Mouse (Mus musculus): ENCODE results near the gene Ncf4. TPM values are rescaled to one million over a fixed set of nuclear protein-coding genes. Genes with fewer than 3 reads are reported as not detected.
"Not testable (repeated sequence)": the region's sequence is repeated elsewhere in the genome, so short reads cannot be mapped to it uniquely, and the experiment has no call there.

Ncf4 gene
- polyA plus RNA-seq, 1 experiment from 2014 or later = 1.1 TPM

DNA sequence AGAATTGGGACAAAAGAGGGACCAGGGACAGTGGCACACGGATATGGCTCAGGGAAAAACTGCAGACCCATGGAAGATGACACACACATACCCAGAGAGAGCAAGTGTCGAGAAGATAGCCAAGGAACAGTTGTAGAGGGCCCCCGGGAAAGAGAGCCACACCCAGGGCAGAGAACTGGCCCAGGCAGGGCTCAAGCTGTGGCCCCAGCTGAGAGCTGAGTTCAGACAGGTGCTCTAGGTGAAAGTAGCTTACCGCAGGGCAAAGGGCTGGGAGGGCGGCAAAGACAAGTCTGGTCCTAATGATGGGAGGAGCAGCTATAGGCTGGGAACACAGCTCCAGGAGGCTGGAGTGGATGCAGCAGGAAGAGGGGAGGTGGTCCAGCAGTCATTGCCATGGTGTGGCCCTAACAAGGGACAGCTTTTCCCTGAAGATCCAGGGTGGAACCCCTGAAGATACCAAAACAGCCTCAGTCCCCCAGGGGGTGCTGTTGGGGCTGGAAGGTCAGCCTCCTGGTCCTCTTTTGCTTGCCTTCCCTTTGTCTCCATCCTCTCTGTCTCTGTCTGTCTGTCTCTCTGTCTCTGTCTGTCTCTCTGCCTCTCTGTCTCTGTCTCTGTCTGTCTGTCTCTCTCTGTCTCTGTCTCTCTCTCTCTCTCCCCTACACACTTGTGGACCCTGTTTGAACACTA, 9.6 kb upstream of the Ncf4 start:
- Histone ChIP-seq H3K27me3 (no peaks in the 10 kb centered on the region), H3K9ac (replicated peaks) (no peak overlapping the region), H3K36me3 (no peaks in the 10 kb centered on the region), H3K4me3 (no peak overlapping the region), H3K27ac (replicated peaks) (no peak overlapping the region), H3K4me1 (no peaks in the 10 kb centered on the region), H3K9me3 (no peaks in the 10 kb centered on the region), H3K4me2 (replicated peaks) (no peak overlapping the region)
- no peak for ATAC-seq (replicated peaks)
- WGBS = 83% methylated on average over 5 of the region's 5 CpGs

DNA sequence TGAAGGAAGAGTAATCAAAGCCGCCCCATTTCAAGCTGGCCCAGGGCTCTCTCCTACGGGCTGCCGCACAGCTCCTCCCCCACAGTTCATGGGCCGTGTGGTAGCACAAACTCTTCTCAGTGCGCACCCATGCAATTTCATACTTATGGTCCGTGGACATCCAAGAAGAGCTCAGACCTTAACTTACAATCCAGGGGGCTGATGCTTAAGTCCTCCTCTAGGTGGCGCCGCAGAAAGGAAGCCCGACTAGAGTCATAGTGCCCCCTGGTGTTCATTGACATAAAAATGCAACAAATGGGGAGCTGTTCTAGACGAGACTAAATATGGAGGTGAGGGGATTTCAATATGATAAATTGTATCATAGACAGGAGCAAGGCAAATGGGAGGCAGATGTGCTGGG, 5.1 kb upstream of the Ncf4 start:
- no peaks in the 10 kb centered on the region for H3K9me3 ChIP-seq
- no peak for ATAC-seq (replicated peaks)
- H3K36me3 ChIP-seq = no peaks in the 10 kb centered on the region
- no peaks in the 10 kb centered on the region for H3K4me1 ChIP-seq
- no peak overlapping the region for H3K4me2 ChIP-seq (replicated peaks)
- no peak overlapping the region for H3K9ac ChIP-seq (replicated peaks)
- no peak overlapping the region for H3K4me3 ChIP-seq
- 26% methylated on average over 10 of the region's 10 CpGs for WGBS
- no peak overlapping the region for H3K27ac ChIP-seq (replicated peaks)
- no peaks in the 10 kb centered on the region for H3K27me3 ChIP-seq

DNA sequence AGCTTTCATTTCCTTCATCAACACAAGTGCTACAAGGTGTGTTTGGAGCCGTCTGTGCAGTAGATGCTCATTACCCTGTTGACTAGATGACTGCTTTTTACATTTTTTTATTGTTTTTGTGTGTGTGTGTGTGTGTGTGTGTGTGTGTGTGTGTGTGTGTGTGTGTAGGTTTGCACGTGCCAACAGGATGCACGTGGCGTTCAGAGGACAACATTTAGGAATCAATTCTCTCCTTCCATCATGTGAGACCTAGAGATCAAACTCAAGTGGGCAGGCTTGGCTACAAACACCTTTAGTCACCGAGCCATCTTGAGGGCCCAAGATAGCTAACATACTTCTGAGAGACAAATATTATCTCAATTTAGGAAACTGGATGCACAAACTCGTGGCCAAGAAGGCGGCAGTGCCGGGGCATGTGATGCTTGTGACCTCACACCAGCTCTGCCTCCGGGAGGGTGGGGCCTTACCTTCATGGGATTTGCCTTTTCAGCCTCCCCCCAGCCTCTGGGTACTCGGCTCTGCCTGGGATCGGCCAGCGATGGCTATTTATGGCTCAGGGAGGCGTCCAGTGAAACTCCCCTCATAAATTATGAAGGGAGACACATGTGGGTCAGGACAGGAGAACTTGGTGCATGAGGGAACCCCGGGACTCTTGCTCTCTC, 4.5 kb upstream of the Ncf4 start:
- ATAC-seq (replicated peaks) = no peak
- no peaks in the 10 kb centered on the region for H3K4me1 ChIP-seq

DNA sequence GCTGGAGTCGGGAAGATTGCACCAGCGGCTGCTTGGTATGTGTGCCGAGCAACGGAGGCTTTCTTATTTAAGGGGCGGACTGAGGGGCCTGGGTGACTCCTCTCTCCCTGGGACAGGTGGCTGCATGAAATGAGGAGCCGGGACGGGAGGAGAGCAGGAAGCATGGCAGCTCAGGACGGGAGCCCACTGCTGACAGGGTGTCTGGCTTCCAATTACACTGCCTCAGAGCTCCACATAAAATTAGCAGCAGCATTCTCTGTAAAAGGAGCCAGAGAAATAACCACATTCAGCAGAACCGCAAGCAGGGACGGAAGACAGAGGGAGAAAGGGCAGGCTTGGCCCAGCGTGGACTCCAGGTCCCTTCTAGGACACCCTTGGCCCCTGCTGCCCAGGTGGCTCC, 3.3 kb upstream of the Ncf4 start:
- H3K27me3 ChIP-seq = no peaks in the 10 kb centered on the region
- no peak overlapping the region for H3K9ac ChIP-seq (replicated peaks)
- H3K4me3 ChIP-seq = no peak overlapping the region
- no peaks in the 10 kb centered on the region for H3K9me3 ChIP-seq
- no peak overlapping the region for H3K4me2 ChIP-seq (replicated peaks)
- H3K36me3 ChIP-seq = no peaks in the 10 kb centered on the region
- WGBS = 53% methylated on average over 11 of the region's 11 CpGs
- H3K27ac ChIP-seq (replicated peaks) = no peak overlapping the region
- H3K4me1 ChIP-seq = no peaks in the 10 kb centered on the region
- ATAC-seq (replicated peaks) = no peak

More for the DNA sequence above, 4.5 kb upstream of the Ncf4 start:
- no peak overlapping the region for H3K4me2 ChIP-seq (replicated peaks)
- no peaks in the 10 kb centered on the region for H3K36me3 ChIP-seq
- no peak overlapping the region for H3K9ac ChIP-seq (replicated peaks)
- 85% methylated on average over 14 of the region's 14 CpGs for WGBS
- no peaks in the 10 kb centered on the region for H3K27me3 ChIP-seq
- no peak overlapping the region for H3K27ac ChIP-seq (replicated peaks)
- H3K4me3 ChIP-seq = no peak overlapping the region
- H3K9me3 ChIP-seq = no peaks in the 10 kb centered on the region

DNA sequence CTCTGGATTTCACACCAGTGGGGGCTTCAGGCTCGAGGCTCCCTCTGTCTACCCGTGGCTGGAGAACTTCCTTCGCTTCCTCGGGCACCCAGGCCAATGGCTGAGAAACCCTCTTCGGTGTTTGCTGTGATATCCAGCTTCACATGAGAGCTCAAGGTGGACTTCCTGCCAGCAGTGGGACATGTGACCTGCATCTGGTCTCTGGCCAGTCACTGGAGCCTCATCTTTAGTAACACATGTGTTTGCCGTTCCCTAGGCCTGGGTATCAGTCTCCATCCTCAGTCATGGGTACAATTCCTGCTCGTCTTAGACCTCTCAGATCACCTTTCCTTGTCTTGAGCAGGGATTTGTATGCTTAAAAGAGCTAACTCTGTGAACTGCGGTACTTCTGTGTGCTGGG, 1.5 kb upstream of the Ncf4 start:
- ATAC-seq (replicated peaks) = no peak
- Histone ChIP-seq H3K27me3 (no peaks in the 10 kb centered on the region), H3K9ac (replicated peaks) (no peak overlapping the region), H3K9me3 (no peaks in the 10 kb centered on the region), H3K4me3 (no peak overlapping the region), H3K4me2 (replicated peaks) (no peak overlapping the region), H3K4me1 (no peaks in the 10 kb centered on the region), H3K36me3 (no peaks in the 10 kb centered on the region), H3K27ac (replicated peaks) (no peak overlapping the region)
- 84% methylated on average over 8 of the region's 8 CpGs for WGBS

DNA sequence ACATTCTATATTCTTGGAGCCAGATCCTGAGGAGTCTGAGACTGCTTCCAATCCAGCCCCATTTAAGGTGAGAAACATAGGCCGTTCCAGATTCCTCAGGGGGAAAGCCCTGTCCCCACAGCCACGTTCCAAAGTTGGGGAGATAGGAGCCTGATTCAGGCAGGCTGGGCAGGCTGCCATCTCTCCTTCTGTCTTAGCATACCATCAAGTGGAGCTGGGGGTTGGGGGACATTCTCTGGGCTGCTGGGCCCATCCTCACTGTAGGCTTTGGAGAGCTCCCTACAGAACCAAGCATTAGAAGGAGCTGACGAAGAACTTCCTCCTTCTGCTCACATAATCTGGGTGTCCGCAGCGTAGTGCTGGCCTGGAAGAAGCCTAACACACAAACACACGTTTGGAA, 827 bp upstream of the Ncf4 start:
- Histone ChIP-seq H3K4me2 (replicated peaks) (no peak overlapping the region), H3K27ac (replicated peaks) (no peak overlapping the region), H3K4me1 (no peaks in the 10 kb centered on the region), H3K27me3 (no peaks in the 10 kb centered on the region), H3K9ac (replicated peaks) (no peak overlapping the region), H3K36me3 (no peaks in the 10 kb centered on the region), H3K4me3 (no peak overlapping the region), H3K9me3 (no peaks in the 10 kb centered on the region)
- 71% methylated on average over 6 of the region's 6 CpGs for WGBS
- ATAC-seq (replicated peaks) = no peak

DNA sequence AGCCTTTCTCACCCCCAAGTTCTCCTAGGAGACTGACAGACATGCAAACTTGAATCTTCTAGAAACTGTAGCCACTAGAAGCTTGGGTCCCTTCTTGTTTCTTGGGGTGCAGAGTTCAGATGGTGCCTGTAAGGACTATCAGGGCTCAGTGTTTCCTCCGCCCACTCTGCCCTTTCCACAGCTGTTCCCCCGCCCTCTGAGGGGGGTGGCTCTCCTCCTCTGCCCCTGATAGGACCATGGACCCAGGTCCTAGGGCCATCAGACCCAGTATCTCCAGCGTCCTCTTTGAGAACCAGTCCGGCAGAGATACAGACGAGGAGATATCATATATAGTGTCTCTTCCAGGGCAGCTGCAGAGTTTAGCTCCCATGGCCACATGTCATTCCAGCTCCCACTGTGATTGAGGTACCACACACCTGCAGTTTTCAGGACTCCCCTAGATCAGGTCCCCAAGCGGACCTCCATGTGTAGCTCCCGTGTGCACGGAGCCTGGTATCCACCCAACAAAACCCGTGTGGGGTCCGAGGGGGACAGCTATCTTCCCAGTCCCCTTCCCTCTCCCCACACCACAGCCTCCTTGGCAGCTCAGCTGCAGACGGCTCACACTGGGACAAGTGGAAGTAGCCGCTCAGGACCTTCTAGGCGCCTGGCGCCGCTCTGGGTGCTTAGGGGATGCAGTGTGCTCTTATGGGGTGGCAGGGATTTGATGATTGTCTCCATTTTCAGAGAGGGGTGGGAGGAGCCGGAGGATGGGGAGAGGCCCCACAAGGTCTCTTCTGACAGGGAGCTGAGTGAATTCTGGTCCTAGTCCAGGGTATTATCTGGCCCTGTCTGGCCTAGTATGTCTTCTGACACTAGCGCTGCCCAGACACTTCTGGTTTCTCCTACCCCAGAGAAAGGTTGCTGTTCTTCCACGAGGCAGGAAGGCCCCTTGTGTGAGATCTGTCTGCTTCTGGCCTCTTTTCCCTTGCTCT, 1.8 kb downstream of the Ncf4 start:
- no peaks in the 10 kb centered on the region for H3K4me1 ChIP-seq
- no peak for ATAC-seq (replicated peaks)
- H3K4me2 ChIP-seq (replicated peaks) = no peak overlapping the region
- H3K4me3 ChIP-seq = no peak overlapping the region
- H3K27me3 ChIP-seq = no peaks in the 10 kb centered on the region
- no peaks in the 10 kb centered on the region for H3K36me3 ChIP-seq
- H3K27ac ChIP-seq (replicated peaks) = no peak overlapping the region
- H3K9me3 ChIP-seq = no peaks in the 10 kb centered on the region
- no peak overlapping the region for H3K9ac ChIP-seq (replicated peaks)
- WGBS = 79% methylated on average over 18 of the region's 18 CpGs

DNA sequence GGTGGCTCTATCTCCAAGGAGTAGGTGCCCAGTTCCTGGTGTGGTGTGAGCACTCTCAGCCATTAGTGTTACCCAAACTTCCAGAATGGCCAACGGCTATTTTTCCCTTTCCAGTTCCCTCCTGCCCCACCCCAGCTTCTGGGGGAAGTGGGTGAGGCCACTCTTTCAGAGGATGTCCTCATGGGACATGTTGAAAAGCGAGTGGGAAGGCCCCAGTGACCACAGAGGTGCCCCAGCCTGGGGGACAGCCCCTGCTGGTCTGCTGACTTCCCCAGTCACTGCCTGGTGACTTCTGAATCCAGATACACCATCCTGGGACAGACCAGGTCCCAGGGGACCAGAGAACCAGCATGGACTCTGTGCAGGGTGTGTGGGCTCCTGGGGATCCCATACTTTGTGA, 3.1 kb downstream of the Ncf4 start:
- Histone ChIP-seq H3K36me3 (no peaks in the 10 kb centered on the region), H3K4me3 (no peak overlapping the region), H3K27me3 (no peaks in the 10 kb centered on the region), H3K9me3 (no peaks in the 10 kb centered on the region), H3K4me2 (replicated peaks) (no peak overlapping the region), H3K4me1 (no peaks in the 10 kb centered on the region), H3K27ac (replicated peaks) (no peak overlapping the region), H3K9ac (replicated peaks) (no peak overlapping the region)
- no peak for ATAC-seq (replicated peaks)
- WGBS = 61% methylated on average over 2 of the region's 2 CpGs

DNA sequence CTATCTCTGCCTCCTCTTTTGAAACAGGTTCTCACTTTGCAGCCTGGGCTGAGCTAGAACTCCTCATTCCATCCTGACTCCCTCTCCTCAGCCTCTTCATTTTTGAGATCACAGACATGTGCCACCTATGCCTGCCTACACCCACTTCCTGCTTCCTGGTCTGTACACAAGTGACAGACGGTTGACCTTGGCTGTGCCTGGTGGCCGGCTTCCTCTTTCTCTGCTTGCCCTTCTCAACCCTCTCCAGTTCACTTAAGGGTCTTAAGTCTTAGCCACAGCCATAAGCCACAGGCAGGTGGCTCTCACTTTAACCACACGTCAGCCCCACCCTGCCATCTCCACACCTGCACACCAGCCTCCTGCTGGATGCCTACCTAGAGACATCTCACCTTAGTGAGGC, 3.8 kb downstream of the Ncf4 start:
- Histone ChIP-seq H3K9me3 (no peaks in the 10 kb centered on the region), H3K27ac (replicated peaks) (no peak overlapping the region), H3K4me1 (no peaks in the 10 kb centered on the region), H3K9ac (replicated peaks) (no peak overlapping the region), H3K27me3 (no peaks in the 10 kb centered on the region), H3K36me3 (no peaks in the 10 kb centered on the region), H3K4me3 (no peak overlapping the region), H3K4me2 (replicated peaks) (no peak overlapping the region)
- 81% methylated on average over 3 of the region's 3 CpGs for WGBS
- ATAC-seq (replicated peaks) = no peak

DNA sequence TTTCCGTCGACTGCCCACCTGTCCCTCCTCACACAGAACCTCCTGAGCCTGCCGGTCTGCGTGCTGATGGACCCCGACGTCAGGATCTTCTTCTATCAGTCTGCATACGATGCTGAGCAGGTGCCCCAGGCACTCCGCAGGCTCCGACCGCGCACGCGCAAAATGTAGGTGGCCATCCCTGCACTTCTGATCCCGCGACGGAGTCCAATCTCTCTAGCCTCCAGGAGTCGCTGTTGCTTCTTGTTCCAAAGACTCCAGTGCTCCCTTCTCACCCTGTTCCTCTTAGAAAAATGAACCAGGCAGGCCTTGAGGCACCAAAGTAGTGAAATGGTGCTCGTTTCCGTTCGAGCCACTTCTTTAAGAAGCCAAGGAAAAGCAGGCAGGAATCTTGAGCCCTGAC, 10.2 kb downstream of the Ncf4 start:
- Histone ChIP-seq H3K4me2 (replicated peaks) (0 out of 2 replicates have a peak overlapping the region, but pooled peaks have one; percentile 10), H3K27me3 (no peaks in the 10 kb centered on the region), H3K9ac (replicated peaks) (no peak overlapping the region), H3K9me3 (no peaks in the 10 kb centered on the region), H3K27ac (replicated peaks) (no peak overlapping the region), H3K4me3 (no peak overlapping the region), H3K36me3 (no peaks in the 10 kb centered on the region), H3K4me1 (no peaks in the 10 kb centered on the region)
- ATAC-seq (replicated peaks) = no peak
- WGBS = 23% methylated on average over 20 of the region's 20 CpGs

DNA sequence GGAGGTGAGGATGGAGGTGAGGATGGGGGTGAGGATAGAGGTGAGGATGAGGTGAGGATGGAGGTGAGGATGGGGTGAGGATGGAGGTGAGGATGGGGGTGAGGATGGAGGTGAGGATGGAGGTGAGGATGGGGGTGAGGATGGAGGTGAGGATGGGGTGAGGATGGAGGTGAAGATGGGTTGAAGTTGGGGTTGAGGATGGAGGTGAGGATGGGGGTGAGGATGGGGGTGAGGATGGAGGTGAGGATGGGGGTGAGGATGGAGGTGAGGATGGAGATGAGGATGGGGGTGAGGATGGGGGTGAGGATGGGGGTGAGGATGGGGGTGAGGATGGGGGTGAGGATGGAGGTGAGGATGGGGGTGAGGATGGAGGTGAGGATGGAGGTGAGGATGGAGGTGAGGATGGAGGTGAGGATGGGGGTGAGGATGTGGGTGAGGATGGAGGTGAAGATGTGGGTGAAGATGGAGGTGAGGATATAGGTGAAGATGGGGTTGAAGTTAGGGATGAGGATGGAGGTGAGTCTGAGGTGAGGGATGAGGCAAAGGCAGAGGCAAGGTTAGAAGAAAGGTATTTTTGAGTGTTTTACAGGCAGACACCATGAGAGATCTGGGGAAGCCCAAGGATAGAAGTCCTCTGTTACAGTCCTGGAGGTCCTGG, 12.1 kb downstream of the Ncf4 start:
- H3K9ac ChIP-seq (replicated peaks); ATAC-seq (replicated peaks); H3K27me3 ChIP-seq; H3K4me2 ChIP-seq (replicated peaks); H3K4me1 ChIP-seq; H3K27ac ChIP-seq (replicated peaks); H3K9me3 ChIP-seq; H3K36me3 ChIP-seq; H3K4me3 ChIP-seq: not testable (repeated sequence)

Data from forebrain, embryonic 15.5 days (tissue).